Mouse (Mus musculus) bone marrow macrophage, adult 2 months (primary cell): ENCODE measurements around the gene Coro7.

Source experiments
- CTCF ChIP-seq: IDR thresholded peaks from 2 replicates; pipeline ENCODE4 v1.5.1; 2012; ENCODE audit warnings: low read depth, mild to moderate bottlenecking, low read length, moderate library complexity
- POLR2A ChIP-seq: IDR thresholded peaks from 2 replicates; pipeline ENCODE4 v1.6.1; 2012; ENCODE audit warnings: mild to moderate bottlenecking, low read depth, low read length, borderline replicate concordance

GRCm38 (mm10) chr16:4604293-4604837, 75.2 kb downstream of the Coro7 start:
- TF ChIP-seq POLR2A (no peak), CTCF (no peak)
